ENCODE assay signal across 8 mouse cellular contexts in the genomic region with DNA sequence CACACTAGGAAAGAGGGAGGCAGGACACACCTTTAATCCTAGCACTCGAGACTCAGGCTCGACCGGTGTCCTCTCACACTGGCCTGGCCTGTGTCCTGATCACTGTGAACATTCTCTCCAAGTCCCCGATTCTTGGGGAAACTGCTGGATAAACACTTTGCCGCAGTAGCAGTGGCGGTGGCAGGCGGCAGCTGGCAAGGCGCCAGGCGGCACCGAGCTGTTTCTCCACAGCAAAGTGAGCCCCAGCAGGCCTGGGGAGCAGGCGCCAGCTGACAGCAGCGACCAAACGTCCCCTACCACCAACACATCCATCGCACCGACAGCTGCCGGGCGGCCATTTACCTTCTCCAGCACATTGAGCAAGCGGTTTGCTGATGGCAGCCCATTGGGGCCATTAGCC. TPM values are rescaled to one million over a fixed set of nuclear protein-coding genes. Genes with fewer than 3 reads are reported as not detected.
DNase-seq lines count a peak whose midpoint lies in the region; ATAC-seq and TF ChIP-seq lines count a peak whose summit lies in the region.
"Had no signal": no experiment of that assay in that cellular context is flagged by ENCODE, and none has a peak within 500 bp of the region (broad histone marks: within the 10 kb centered on the region; RNA-seq: fewer than 3 reads in every experiment).

No protein-coding gene starts in this region.

- no peak overlapping the region for H3K4me2 ChIP-seq in kidney, embryonic 14.5 days (replicated peaks; ENCODE audit: low read depth, low read length)
- H3K4me2 ChIP-seq in liver, postnatal 0 days (ENCODE audit: low read depth, low read length): no peak overlapping the region

- H3K36me3 ChIP-seq in heart, embryonic 10.5 days: peaks cover 99% of the 10 kb centered on the region
- peaks cover 86% of the 10 kb centered on the region for H3K36me3 ChIP-seq in kidney, embryonic 14.5 days (ENCODE audit: control insufficient read depth, insufficient read depth, low read length)
- peaks cover 50% of the 10 kb centered on the region for H3K36me3 ChIP-seq in liver, postnatal 0 days (replicated peaks; ENCODE audit: insufficient read depth, low read length)

- DNase-seq in adrenal gland, postnatal 36 days: peak; percentile 83 to 87
- peak; percentile 69 to 79 for DNase-seq in cerebellum, postnatal 25 days
- no peak for DNase-seq in heart, embryonic 10.5 days (ENCODE audit: low spot score)
- peak; percentile 72 for DNase-seq in liver, postnatal 0 days
- DNase-seq in retina, embryonic 14.5 days (ENCODE audit: low spot score): peak; percentile 52
- no peak for DNase-seq in spleen, adult 18-20 months

- H3K27me3 ChIP-seq in heart, embryonic 10.5 days (ENCODE audit: insufficient read depth, poor library complexity, severe bottlenecking): no peaks in the 10 kb centered on the region
- H3K27me3 ChIP-seq in kidney, embryonic 14.5 days (ENCODE audit: control insufficient read depth, insufficient read depth, low read length): no peaks in the 10 kb centered on the region
- H3K27me3 ChIP-seq in liver, postnatal 0 days (ENCODE audit: insufficient read depth, low read length): no peaks in the 10 kb centered on the region

- TF ChIP-seq CTCF in liver, postnatal 0 days (IDR thresholded peaks at IDR 0.05; ENCODE audit: low read depth): no peak

- peaks cover 98% of the 10 kb centered on the region for H3K4me1 ChIP-seq in heart, embryonic 10.5 days
- H3K4me1 ChIP-seq in kidney, embryonic 14.5 days (ENCODE audit: control insufficient read depth, insufficient read depth, low read length): peaks cover 75% of the 10 kb centered on the region
- H3K4me1 ChIP-seq in liver, postnatal 0 days (ENCODE audit: insufficient read depth): peaks cover 25% of the 10 kb centered on the region

- ATAC-seq in kidney, embryonic 14.5 days (ENCODE audit: low FRiP score, low TSS enrichment): no peak
- ATAC-seq in liver, postnatal 0 days: peak; percentile 54

- TF ChIP-seq EP300 in liver, postnatal 0 days (IDR thresholded peaks at IDR 0.05; ENCODE audit: low read depth): no peak

- no peak overlapping the region; the same call in 1 of the 2 replicates for H3K4me3 ChIP-seq in heart, embryonic 10.5 days
- H3K4me3 ChIP-seq in kidney, embryonic 14.5 days (ENCODE audit: low read length): no peak overlapping the region
- no peak overlapping the region for H3K4me3 ChIP-seq in liver, postnatal 0 days (ENCODE audit: low read depth, low read length)

- 0 out of 2 replicates have a peak overlapping the region, but pooled peaks have one; percentile 23 for H3K9ac ChIP-seq in kidney, embryonic 14.5 days (ENCODE audit: low read depth, low read length)
- no peak overlapping the region for H3K9ac ChIP-seq in liver, postnatal 0 days (replicated peaks)
- H3K9ac ChIP-seq: liver, embryonic 14.5 days had no signal

- peak overlapping the region; percentile 69 for H3K27ac ChIP-seq in heart, embryonic 10.5 days
- H3K27ac ChIP-seq in kidney, embryonic 14.5 days (ENCODE audit: low read depth, low read length): no peak overlapping the region
- H3K27ac ChIP-seq in liver, postnatal 0 days (ENCODE audit: low read depth): no peak overlapping the region
- H3K27ac ChIP-seq: liver, embryonic 14.5 days had no signal

- H3K9me3 ChIP-seq in heart, embryonic 10.5 days: no peaks in the 10 kb centered on the region
- no peaks in the 10 kb centered on the region for H3K9me3 ChIP-seq in kidney, embryonic 14.5 days (ENCODE audit: control insufficient read depth, low read length)
- no peaks in the 10 kb centered on the region for H3K9me3 ChIP-seq in liver, postnatal 0 days (ENCODE audit: low read length)

- WGBS in heart, embryonic 10.5 days: 71% methylated on average over 18 of the region's 18 CpGs
- WGBS in kidney, embryonic 14.5 days: 51% methylated on average over 18 of the region's 18 CpGs
- 57% methylated on average over 18 of the region's 18 CpGs for WGBS in liver, postnatal 0 days (ENCODE audit: insufficient replicate concordance)

RNA-seq across cellular contexts. Expression of a gene that starts 9.2 kb away (rescaled TPM):
- total RNA-seq in adrenal gland, postnatal 36 days (2021): 100 to 1,000 TPM; 256 to 378 TPM
- 57.1 and 82.0 TPM in 2 replicates for polyA plus RNA-seq in heart, embryonic 10.5 days (2016; fragmentation: Nextera tagmentation; extraction: Ambion mirVana)
- polyA plus RNA-seq in kidney, embryonic 14.5 days (2014; fragmentation: Nextera tagmentation; extraction: Ambion mirVana): 50.8 and 58.5 TPM in 2 replicates
- 26.7 and 29.3 TPM in 2 replicates for polyA plus RNA-seq in liver, postnatal 0 days (2015; fragmentation: Nextera tagmentation; extraction: Ambion mirVana)

RNA-seq across cellular contexts. Expression of a gene that starts 13.2 kb away (rescaled TPM):
- total RNA-seq in adrenal gland, postnatal 36 days (2021): 1 to 10 TPM; 5.0 to 9.0 TPM
- 3.9 and 4.3 TPM in 2 replicates for polyA plus RNA-seq in heart, embryonic 10.5 days (2016; fragmentation: Nextera tagmentation; extraction: Ambion mirVana)
- 3.8 and 5.7 TPM in 2 replicates for polyA plus RNA-seq in kidney, embryonic 14.5 days (2014; fragmentation: Nextera tagmentation; extraction: Ambion mirVana)
- 1.3 and 1.6 TPM in 2 replicates for polyA plus RNA-seq in liver, postnatal 0 days (2015; fragmentation: Nextera tagmentation; extraction: Ambion mirVana)

RNA-seq across cellular contexts. Expression of a gene that starts 21.0 kb away (rescaled TPM):
- 10 to 100 TPM; 45.4 to 46.9 TPM for total RNA-seq in adrenal gland, postnatal 36 days (2021)
- polyA plus RNA-seq in heart, embryonic 10.5 days (2016; fragmentation: Nextera tagmentation; extraction: Ambion mirVana): 175 and 207 TPM in 2 replicates
- polyA plus RNA-seq in kidney, embryonic 14.5 days (2014; fragmentation: Nextera tagmentation; extraction: Ambion mirVana): 314 and 362 TPM in 2 replicates
- polyA plus RNA-seq in liver, postnatal 0 days (2015; fragmentation: Nextera tagmentation; extraction: Ambion mirVana): 55.6 and 62.2 TPM in 2 replicates

RNA-seq across cellular contexts. Expression of a gene that starts 45.6 kb away (rescaled TPM):
- total RNA-seq in adrenal gland, postnatal 36 days (2021): 10 to 100 TPM; 21.8 to 22.7 TPM
- polyA plus RNA-seq in heart, embryonic 10.5 days (2016; fragmentation: Nextera tagmentation; extraction: Ambion mirVana): 57.2 and 99.3 TPM in 2 replicates
- polyA plus RNA-seq in kidney, embryonic 14.5 days (2014; fragmentation: Nextera tagmentation; extraction: Ambion mirVana): 8.0 and 9.3 TPM in 2 replicates
- polyA plus RNA-seq in liver, postnatal 0 days (2015; fragmentation: Nextera tagmentation; extraction: Ambion mirVana): 22.8 and 24.4 TPM in 2 replicates

RNA-seq across cellular contexts. Expression of a gene that starts 54.8 kb away (rescaled TPM):
- total RNA-seq in adrenal gland, postnatal 36 days (2021): 10 to 100 TPM; 41.5 to 48.8 TPM
- 3.9 and 6.6 TPM in 2 replicates for polyA plus RNA-seq in heart, embryonic 10.5 days (2016; fragmentation: Nextera tagmentation; extraction: Ambion mirVana)
- 11.5 and 15.1 TPM in 2 replicates for polyA plus RNA-seq in kidney, embryonic 14.5 days (2014; fragmentation: Nextera tagmentation; extraction: Ambion mirVana)
- polyA plus RNA-seq in liver, postnatal 0 days (2015; fragmentation: Nextera tagmentation; extraction: Ambion mirVana): 4.0 and 4.8 TPM in 2 replicates

Comparison
In these comparisons a context has a peak if more than half of its experiments do, and no peak if none do; other contexts are left out.
1. DNase-seq: peak in adrenal gland, postnatal 36 days (2 of 2), cerebellum, postnatal 25 days (2 of 2), liver, postnatal 0 days (single experiment) and retina, embryonic 14.5 days (single experiment); none in heart, embryonic 10.5 days (single experiment) and spleen, adult 18-20 months (0 of 2).